Mouse (Mus musculus) thymus, adult 2 months (tissue): ENCODE measurements around the gene Exoc4.

Experiments
- CTCF ChIP-seq: fragments of 200-500 bp; IDR thresholded peaks from 2 replicates; pipeline ENCODE4 v1.5.1; 2012; ENCODE audit warnings: mild to moderate bottlenecking, control low read depth, low read length, moderate library complexity, borderline replicate concordance; ENCODE audit not compliant: control insufficient read depth, poor library complexity, insufficient read depth; ENCODE audit errors: extremely low read depth
- POLR2A ChIP-seq: fragments of 200-500 bp; IDR thresholded peaks from 2 replicates; pipeline ENCODE4 v1.6.1; 2012; ENCODE audit warnings: mild to moderate bottlenecking, low read length, control low read depth, moderate library complexity; ENCODE audit not compliant: control insufficient read depth, poor library complexity, insufficient read depth; ENCODE audit errors: extremely low read depth

DNA sequence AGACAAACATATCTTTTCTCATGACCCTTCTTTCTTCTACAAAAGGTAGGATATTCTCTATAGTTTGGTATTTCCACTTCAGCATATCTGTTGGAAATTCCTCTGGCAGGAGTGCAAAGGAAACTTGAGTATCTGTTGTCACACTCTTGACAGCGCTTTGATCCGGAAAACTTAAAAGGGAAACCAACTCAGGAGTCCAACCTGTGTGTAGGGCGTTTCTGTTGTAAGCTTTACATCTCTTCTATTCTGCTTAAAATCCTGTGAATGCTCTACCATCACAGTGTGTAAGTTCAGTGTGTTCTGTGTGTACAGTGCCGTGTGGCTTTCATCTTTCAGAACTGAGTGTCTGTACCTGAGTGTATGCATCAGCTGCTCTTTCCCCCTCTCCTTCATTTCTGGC is 74.5 kb downstream of the Exoc4 start:
- TF ChIP-seq CTCF, result no peak
- no peak for TF ChIP-seq POLR2A
